Mouse (Mus musculus): Measurements from ENCODE around the gene Bmp8b. TPM values are rescaled to one million over a fixed set of nuclear protein-coding genes. Genes with fewer than 3 reads are reported as not detected.

Bmp8b gene
- polyA plus RNA-seq (2012; ENCODE audit: low replicate concordance): 0.34 TPM in 1 of 2 replicates, not detected in the other

DNA sequence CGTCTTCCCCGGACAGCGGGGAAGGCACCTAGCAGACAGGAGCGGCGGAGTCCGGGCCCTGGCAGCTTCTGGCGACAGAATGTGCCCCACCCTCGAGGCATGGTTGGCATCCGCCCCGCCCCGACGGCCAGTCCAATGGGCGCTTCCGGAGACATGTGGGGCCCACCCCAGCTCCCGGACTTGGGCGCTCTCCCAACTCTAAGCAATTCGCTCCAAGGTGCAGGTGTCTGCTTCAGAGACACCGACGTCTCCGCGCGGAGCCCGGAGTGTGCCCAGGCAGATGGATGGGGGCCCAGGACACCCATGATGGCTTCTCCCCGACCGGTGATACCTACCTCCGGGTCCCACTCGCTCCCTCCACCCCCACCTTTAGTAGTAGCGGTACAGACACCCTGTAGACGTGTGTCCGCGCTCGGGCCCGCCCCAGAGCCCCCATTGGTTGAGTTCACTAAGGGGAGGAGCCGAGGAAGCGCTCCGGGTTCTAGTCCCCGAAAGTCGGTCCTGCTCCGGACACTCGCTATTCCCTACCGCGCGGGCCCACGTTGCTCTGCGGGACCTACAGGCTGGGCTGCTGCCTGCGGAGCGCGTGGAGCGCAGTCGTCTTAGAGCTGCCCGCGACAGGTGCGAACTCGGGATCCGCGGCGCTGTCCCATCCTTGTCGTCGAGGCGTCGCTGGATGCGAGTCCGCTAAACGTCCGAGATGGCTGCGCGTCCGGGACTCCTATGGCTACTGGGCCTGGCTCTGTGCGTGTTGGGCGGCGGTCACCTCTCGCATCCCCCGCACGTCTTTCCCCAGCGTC lies at the start of gene Bmp8b:
Bmp8b (plus strand) TSS at position 515 of the 800 bp plus-strand sequence.

DNA sequence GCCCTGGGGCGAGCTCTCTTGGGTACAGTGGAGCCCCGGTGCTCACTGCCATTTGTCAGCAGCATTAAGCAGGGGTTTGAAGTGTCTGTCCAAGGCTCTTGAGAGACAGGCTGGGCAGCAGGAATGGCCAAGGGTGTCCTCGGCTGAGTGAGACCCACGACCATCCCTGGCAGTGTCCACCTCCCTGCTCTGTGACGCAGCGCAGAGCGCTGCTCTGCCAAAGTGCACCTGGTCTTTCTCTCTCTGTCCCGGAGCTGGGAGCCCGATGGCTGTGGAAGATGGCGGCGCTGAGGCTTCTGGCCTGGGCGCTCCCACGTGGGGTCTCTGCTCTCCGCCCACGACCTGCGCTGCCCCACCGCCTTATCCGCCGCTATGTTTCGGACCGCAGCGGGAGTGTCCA lies 11.0 kb downstream of the Bmp8b start, which contains the start of gene Oxct2b:
Oxct2b (plus strand) TSS at position 256 of the 400 bp plus-strand sequence.

DNA sequence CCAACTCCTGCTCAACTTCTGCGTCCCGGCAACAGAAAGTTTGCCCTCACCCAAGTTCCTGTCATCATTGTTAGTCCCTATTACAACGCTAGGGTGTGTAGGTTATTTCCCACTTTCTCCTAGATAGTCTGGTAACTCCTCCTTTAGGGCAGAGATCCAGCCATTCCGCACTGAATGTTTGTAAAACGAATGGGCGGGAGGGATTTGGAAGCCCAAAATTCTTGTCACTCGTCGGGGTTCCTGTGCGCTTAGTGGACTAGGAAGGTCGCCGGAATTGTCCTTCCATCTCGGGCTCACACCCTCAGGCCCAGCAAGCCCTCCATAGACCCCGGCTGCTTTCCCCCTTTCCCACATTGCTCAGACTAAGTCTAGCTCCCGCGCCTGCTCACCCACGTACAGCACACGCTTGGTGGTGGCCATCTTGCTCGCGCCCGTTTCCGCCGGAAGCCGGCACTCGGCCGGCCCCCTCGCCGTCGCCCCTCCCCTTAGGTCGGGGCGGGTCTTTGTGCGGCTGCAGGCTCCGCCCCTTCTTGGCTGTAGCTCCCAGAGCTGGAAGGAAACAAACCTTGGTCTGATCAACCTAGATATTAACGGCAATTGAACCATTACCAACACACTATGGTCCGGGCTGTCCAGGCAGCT lies 34.7 kb downstream of the Bmp8b start, which contains the start of gene Ppie:
Ppie (minus strand) TSS at position 439 of the 642 bp plus-strand sequence.

Other genes starting within 250 kb of the Bmp8b start
- 21.9 and 26.0 TPM in 2 replicates for gene Cap1, start 219.1 kb upstream of the Bmp8b start, polyA plus RNA-seq (2012; ENCODE audit: low replicate concordance)
- 0.18 TPM in 1 of 2 replicates, not detected in the other for gene Mfsd2a, start 144.0 kb upstream of the Bmp8b start, polyA plus RNA-seq (2012; ENCODE audit: low replicate concordance)
- 1.2 and 2.0 TPM in 2 replicates for gene Mycl, start 109.5 kb upstream of the Bmp8b start, polyA plus RNA-seq (2012; ENCODE audit: low replicate concordance)
- gene Trit1, start 88.6 kb upstream of the Bmp8b start, polyA plus RNA-seq (2012; ENCODE audit: low replicate concordance): 0.26 and 1.1 TPM in 2 replicates
- 0.10 TPM in 1 of 2 replicates, not detected in the other for gene Oxct2b, start 11.1 kb downstream of the Bmp8b start, polyA plus RNA-seq (2012; ENCODE audit: low replicate concordance)
- gene Ppie, start 34.8 kb downstream of the Bmp8b start, polyA plus RNA-seq (2012; ENCODE audit: low replicate concordance): 3.6 and 5.4 TPM in 2 replicates
- 0.14 TPM in 1 of 2 replicates, not detected in the other for gene Hpcal4, start 78.1 kb downstream of the Bmp8b start, polyA plus RNA-seq (2012; ENCODE audit: low replicate concordance)
- not detected in 2 replicates for gene Nt5c1a, start 96.3 kb downstream of the Bmp8b start, polyA plus RNA-seq (2012; ENCODE audit: low replicate concordance)
- 0.21 and 0.27 TPM in 2 replicates for gene Heyl, start 128.4 kb downstream of the Bmp8b start, polyA plus RNA-seq (2012; ENCODE audit: low replicate concordance)
- gene Pabpc4, start 157.2 kb downstream of the Bmp8b start, polyA plus RNA-seq (2012; ENCODE audit: low replicate concordance): 2,411 and 2,553 TPM in 2 replicates
- gene Oxct2a, start 218.5 kb downstream of the Bmp8b start, polyA plus RNA-seq (2012; ENCODE audit: low replicate concordance): not detected in 2 replicates
- gene Bmp8a, start 238.1 kb downstream of the Bmp8b start, polyA plus RNA-seq (2012; ENCODE audit: low replicate concordance): 0.09 and 0.47 TPM in 2 replicates